Mouse (Mus musculus) 3T3-L1 (cell line): ENCODE results near the gene Gm7029.
"Not testable (repeated sequence)": the region's sequence is repeated elsewhere in the genome, so short reads cannot be mapped to it uniquely, and the experiment has no call there.

ENCODE experiments used
- DNase-seq: peaks from one replicate; pipeline ENCODE4 v3.0.0-alpha.2; 2015; ENCODE audit warnings: low read depth, low spot score

The Gm7029 gene

GRCm38 (mm10) chr17:33891892-33892291 lies 18.3 kb downstream of the Gm7029 start:
- DNase-seq: not testable (repeated sequence)

DNA sequence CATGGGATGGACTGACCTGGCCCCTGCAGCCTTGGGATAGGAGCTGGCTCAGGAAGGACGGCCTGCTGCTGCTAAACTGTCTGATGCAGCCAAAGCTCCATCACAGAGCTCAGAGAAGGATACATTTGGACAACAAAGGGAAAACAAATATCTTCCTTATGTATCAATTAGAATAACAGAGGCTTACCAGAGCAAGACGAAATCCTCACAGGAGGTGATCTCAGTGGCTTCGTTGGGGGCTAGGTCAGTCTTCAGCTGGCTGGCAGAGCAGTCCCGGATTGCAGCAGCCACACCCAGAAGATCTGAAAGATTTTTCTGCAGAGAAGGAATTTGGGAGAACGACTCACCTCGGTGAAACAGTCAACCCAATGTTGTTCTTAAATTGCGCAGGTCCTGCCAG lies 18.8 kb downstream of the Gm7029 start:
- peak; percentile 81 for DNase-seq

- DNase-seq: not testable (repeated sequence)
Measured at GRCm38 (mm10) chr17:33893011-33893410, 19.4 kb downstream of the Gm7029 start.

DNA sequence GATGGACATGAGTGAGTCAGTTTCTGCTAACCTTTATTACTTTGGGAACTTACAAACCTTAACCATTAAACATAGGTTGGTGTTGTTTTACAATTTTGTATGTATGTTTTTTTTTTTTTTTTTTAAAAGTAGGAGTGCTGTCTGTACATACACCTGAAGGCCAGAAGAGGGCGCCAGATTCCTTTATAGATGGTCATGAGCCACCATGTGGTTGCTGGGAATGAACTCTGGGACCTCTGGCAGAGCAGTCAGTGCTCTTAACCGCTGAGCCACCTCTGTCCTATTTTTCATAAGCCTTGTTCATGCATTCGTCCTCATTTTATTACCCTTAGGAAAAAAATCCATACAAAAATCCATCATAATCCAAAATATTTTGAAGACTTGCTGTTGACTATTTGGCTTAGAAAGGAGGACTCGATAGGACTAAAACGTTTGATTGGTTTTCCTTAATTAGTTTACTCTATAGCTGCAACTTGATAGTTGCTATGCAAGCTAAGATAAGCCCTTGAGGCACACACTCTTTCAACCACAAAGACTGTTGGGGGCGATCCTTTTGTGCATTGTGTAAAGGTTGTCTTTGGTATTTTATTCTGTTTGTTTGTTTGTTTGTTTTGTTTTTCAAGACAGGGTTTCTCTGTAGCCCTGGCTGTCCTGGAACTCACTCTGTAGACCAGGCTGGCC lies 23.6 kb downstream of the Gm7029 start:
- peak; percentile 95 for DNase-seq

GRCm38 (mm10) chr17:33898193-33898592 lies 24.6 kb downstream of the Gm7029 start:
- not testable (repeated sequence) for DNase-seq

GRCm38 (mm10) chr17:33899642-33900041 lies 26.0 kb downstream of the Gm7029 start:
- no peak for DNase-seq

DNA sequence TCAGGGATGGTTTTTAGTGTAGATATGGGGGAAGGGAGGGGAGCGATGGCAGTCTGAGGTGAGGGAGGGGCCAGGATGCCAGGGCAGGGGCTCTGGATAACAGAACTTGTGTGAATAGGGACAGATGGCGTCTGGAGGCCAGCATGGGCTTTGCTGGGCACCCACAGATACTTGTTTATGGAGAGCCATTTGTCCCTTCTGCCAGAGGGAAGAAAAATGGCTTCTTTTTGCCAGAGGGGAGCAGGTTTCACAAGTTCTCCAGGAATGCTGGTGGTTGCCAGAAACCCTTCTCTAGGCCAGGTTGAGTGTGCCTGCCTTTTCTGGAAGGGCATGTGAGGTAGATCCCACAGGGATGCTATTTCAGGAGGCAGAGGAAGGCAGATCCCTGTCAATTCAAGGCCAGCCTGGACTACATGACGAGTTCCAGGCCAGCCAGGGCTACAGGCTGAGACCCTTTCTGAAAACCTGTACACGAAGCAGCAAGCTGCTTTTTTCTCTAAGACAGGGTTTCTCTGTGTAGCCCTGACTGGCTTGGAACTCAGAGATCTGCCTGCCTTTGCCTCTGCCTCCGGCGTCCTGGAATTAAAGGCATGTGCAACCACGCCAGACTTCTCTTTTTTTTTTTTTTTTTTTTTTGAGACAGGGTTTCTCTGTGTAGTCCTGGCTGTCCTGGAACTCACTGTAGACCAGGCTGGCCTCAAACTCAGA lies 26.8 kb downstream of the Gm7029 start:
- no peak for DNase-seq

DNA sequence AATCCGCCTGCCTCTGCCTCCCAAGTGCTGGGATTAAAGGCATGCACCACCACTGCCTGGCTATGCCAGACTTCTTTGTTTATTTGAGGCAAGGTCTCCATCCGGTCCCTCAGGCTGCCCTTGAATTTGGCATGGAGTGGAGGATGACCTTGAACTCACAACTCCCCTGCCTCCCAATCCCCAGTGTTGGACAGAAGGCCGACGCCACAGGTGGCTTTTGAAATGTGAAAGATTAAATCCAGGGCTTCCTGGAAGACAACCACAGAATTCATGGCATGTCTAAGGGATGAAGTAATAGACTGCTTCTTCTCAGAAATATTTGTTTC lies 27.3 kb downstream of the Gm7029 start:
- peak; percentile 30 for DNase-seq

DNA sequence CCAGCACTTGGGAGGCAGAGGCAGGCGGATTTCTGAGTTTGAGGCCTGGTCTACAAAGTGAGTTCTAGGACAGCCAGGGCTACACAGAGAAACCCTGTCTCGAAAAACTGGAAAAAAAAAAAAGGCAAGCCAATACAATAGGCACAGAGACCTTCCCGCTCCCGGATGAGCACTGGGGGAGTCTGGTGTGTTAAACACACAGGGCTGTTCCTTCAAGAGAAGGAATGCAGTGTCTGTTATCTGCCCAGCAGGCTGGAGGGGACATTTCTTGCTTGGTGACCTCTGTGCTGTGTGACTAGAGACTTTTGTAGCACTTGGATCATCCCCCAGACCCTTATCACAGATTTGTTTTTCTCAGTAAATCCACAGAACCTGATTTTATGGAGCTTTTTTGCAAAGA lies 28.0 kb downstream of the Gm7029 start:
- DNase-seq: no peak

- DNase-seq: no peak
Measured at GRCm38 (mm10) chr17:33902079-33902478, 28.4 kb downstream of the Gm7029 start.

DNA sequence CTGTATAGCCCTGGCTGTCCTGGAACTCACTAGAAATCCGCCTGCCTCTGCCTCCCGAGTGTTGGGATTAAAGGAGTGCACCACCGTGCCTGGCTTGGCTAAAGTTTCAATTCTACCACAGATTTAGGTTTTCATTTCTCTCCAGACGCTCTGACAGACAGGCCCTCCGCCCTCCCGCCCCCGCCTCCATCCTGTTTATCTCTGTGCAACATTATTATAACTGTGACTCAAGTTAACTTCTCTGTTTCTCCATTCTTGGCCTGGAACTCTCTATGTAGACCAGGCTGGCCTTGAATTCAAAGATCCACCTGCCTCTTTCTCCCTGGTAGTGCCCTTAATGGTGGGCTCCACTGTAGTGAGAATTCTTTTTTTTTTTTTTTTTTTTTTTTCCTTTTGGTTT lies 28.9 kb downstream of the Gm7029 start:
- no peak for DNase-seq

- not testable (repeated sequence) for DNase-seq
Measured at GRCm38 (mm10) chr17:33903911-33904651, 30.4 kb downstream of the Gm7029 start.

DNA sequence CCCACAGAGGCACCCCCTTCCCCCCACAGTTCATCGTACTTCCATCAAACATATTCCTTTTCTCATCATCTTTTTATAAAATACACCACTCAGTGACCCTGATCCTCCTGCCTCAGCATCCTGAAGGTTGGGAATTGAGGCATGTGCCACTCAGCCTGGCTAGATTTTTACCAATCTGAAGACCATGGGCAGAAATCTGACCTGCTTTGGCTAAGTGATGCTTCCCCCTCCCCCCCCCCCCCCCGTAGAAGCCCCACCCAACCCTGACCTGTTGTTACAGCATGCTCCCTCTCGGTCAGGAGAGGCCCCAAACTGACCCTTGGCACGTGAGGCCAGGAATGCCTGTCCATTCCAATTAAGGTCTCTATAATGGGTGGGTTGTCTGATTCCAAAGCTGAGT lies 31.2 kb downstream of the Gm7029 start, which contains the start of gene Platr17:
Platr17 (plus strand) TSS at position 301 of the 400 bp plus-strand sequence.
- not testable (repeated sequence) for DNase-seq

DNA sequence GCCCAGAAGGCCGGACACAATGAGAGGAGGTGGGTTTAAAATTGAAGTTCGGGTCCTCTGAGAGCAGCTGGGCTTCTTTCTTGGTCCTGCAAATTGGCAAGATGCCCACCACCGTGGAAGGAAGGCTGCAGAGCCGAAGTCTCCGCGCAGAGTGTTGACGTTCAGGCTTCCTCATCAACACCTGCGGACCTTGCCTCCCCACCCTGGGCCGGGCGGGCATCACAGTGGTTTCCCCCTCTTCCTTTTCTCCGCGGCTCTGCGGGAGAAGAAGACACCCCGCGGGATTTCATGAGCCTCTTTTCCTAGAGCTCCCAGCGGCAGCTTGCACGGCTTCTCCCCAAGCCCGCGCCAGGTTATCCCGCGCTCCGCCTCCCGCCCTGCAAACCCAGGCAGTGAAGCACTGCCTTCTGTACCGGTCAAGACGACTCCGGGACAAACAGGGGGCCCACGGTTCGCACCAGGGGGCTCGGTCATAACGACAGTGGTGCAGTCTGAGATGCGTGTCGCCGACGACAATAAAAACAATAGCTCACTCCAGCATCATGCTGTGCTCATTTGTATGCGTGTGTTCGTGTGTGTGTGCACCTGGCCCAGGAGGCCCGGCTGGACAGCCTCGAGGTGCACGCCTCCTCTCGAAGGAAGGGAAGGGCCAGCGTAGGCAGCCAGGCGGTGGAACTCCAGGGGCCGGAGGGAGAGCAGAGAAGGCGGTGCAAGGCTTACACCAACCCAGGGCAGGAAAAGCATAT lies 34.9 kb downstream of the Gm7029 start:
- no peak for DNase-seq

GRCm38 (mm10) chr17:33909077-33909868 lies 35.6 kb downstream of the Gm7029 start, which contains the start of gene Daxx:
Gene Daxx, plus strand, starts transcription at chr17:33909414.
- peak; percentile 97 for DNase-seq

DNA sequence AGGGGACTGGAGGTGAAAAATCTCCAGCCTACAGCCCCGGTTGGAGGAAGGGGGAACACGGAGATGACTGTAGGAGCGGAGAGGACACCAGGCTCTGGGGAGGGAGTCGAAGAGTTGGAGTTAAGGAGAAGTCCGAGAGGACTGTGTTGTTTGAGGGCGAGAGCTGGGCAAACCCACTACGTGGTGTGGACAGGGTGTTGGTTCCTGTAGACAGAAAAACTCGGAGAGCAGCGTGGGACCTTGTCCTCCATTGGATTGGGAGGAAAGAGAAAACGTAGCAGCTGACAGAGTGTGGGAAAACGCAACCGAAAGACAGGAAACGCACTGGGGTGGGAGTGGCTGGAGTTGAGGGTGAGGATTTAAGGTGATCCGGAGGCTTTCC lies 36.2 kb downstream of the Gm7029 start:
- DNase-seq: peak; percentile 90

DNA sequence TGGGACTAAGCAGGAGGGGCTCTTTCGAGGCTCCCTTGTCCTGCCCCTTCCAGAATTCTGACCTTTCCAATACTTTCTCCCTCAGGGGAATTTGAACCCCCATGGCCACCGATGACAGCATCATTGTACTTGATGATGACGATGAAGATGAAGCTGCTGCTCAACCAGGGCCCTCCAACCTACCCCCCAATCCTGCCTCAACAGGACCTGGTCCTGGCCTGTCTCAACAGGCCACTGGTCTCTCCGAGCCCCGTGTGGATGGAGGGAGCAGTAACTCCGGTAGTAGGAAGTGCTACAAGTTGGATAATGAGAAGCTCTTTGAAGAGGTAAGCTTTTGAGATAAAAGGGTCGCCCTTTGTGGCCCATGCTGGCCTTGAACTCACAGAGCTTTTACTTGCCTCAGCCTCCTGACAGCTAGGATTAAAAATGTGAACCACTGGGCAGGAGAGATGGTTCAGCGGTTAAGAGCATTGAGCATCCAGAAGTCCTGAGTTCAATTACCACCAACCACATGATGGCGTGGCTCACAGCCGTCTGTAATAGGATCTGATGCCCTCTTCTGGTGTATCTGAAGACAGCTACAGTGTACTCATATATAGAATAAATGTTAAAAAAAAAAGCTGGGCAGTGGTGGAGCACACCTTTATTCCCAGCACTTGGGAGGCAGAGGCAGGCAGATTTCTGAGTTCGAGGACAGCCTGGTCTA lies 36.9 kb downstream of the Gm7029 start:
- peak; percentile 73 for DNase-seq

GRCm38 (mm10) chr17:33911052-33911812 lies 37.6 kb downstream of the Gm7029 start:
- no peak for DNase-seq

- DNase-seq: no peak
Measured at GRCm38 (mm10) chr17:33911813-33912414, 38.3 kb downstream of the Gm7029 start.
